Mouse (Mus musculus) ES-Bruce4 (cell line): Measurements from ENCODE around the gene Lhb. TPM values are rescaled to one million over a fixed set of nuclear protein-coding genes. Genes with fewer than 3 reads are reported as not detected.
A peak's percentile ranks its signal among the peaks of the same experiment; 100 is the strongest.

Source experiments
- H3K27ac ChIP-seq: 2 replicates; pipeline ENCODE4 v1.5.1; 2012; ENCODE audit warnings: low read length, inconsistent platforms; ENCODE audit not compliant: insufficient read depth
- H3K27me3 ChIP-seq: 2 replicates; pipeline ENCODE4 v1.6.1; 2012; ENCODE audit warnings: mild to moderate bottlenecking, low read length, inconsistent platforms; ENCODE audit not compliant: control insufficient read depth, poor library complexity, insufficient read depth, severe bottlenecking
- H3K36me3 ChIP-seq: 2 replicates; pipeline ENCODE4 v1.6.1; 2012; ENCODE audit warnings: inconsistent platforms, mild to moderate bottlenecking, low read length, moderate library complexity; ENCODE audit not compliant: control insufficient read depth, poor library complexity, insufficient read depth, severe bottlenecking
- H3K4me1 ChIP-seq: one replicate; pipeline ENCODE4 v1.8.1; 2011; ENCODE audit warnings: low read length; ENCODE audit not compliant: control insufficient read depth, insufficient read depth
- H3K4me3 ChIP-seq: 2 replicates; pipeline ENCODE4 v1.5.1; 2011; ENCODE audit warnings: low read depth, mild to moderate bottlenecking, low read length
- H3K9ac ChIP-seq: 2 replicates; pipeline ENCODE4 v1.6.1; 2012; ENCODE audit warnings: low read depth, mild to moderate bottlenecking, inconsistent platforms; ENCODE audit not compliant: poor library complexity, severe bottlenecking
- H3K9me3 ChIP-seq: replicated peaks from 2 replicates; pipeline ENCODE4 v1.6.1; 2012; ENCODE audit warnings: mild to moderate bottlenecking, low read length, inconsistent platforms; ENCODE audit not compliant: control insufficient read depth, poor library complexity, insufficient read depth, severe bottlenecking
- CTCF ChIP-seq: IDR thresholded peaks from one replicate; pipeline ENCODE4 v1.8.1; 2011; ENCODE audit warnings: low read depth, low read length
- EP300 ChIP-seq: IDR thresholded peaks from 2 replicates; pipeline ENCODE4 v1.6.1; 2011; ENCODE audit warnings: low read depth, low read length; ENCODE audit not compliant: insufficient read depth
- POLR2A ChIP-seq: IDR thresholded peaks from one replicate; pipeline ENCODE4 v1.8.1; 2011; ENCODE audit warnings: low read length; ENCODE audit not compliant: insufficient read depth
- polyA plus RNA-seq: library from polyadenylated mRNA; stranded (reverse); fragments of >200 nt; gene quantifications from 2 replicates; pipeline ENCODE4 v1.2.4, GENCODE M21; 2011; ENCODE audit warnings: low read depth; ENCODE audit not compliant: missing spikeins, insufficient read depth, insufficient read length

Gene Lhb
- polyA plus RNA-seq, 1 experiment: not detected

- Histone ChIP-seq H3K36me3 (0 out of 2 replicates have a peak, but pooled peaks cover 2% of the 10 kb centered on the region), H3K9me3 (no peaks in the 10 kb centered on the region), H3K4me3 (no peak overlapping the region), H3K9ac (no peak overlapping the region), H3K4me1 (peaks cover 3% of the 10 kb centered on the region), H3K27me3 (no peaks in the 10 kb centered on the region), H3K27ac (no peak overlapping the region)
- TF ChIP-seq EP300 (no peak), POLR2A (no peak), CTCF (no peak)
Measured at GRCm38 (mm10) chr7:45446589-45446988, 26.0 kb downstream of the Lhb start.

GRCm38 (mm10) chr7:45447325-45447990, 26.8 kb downstream of the Lhb start:
- H3K4me3 ChIP-seq: peak overlapping the region; percentile 62
- no peaks in the 10 kb centered on the region for H3K27me3 ChIP-seq
- peak overlapping the region; percentile 85 for H3K27ac ChIP-seq
- peaks cover 3% of the 10 kb centered on the region for H3K4me1 ChIP-seq
- H3K36me3 ChIP-seq: 0 out of 2 replicates have a peak, but pooled peaks cover 7% of the 10 kb centered on the region
- TF ChIP-seq POLR2A: no peak
- peak; percentile 75 for TF ChIP-seq CTCF
- no peak for TF ChIP-seq EP300
- H3K9ac ChIP-seq: peak overlapping the region; percentile 24
- H3K9me3 ChIP-seq: no peaks in the 10 kb centered on the region

GRCm38 (mm10) chr7:45449974-45450373, 29.4 kb downstream of the Lhb start:
- Histone ChIP-seq H3K27me3 (no peaks in the 10 kb centered on the region), H3K4me1 (peaks cover 3% of the 10 kb centered on the region), H3K27ac (peak overlapping the region; percentile 79), H3K9me3 (no peaks in the 10 kb centered on the region), H3K36me3 (0 out of 2 replicates have a peak, but pooled peaks cover 5% of the 10 kb centered on the region), H3K9ac (0 out of 2 replicates have a peak overlapping the region, but pooled peaks have one; percentile 9), H3K4me3 (no peak overlapping the region)
- TF ChIP-seq EP300 (no peak), POLR2A (no peak), CTCF (no peak)

- Histone ChIP-seq H3K4me1 (peaks cover 6% of the 10 kb centered on the region), H3K9ac (no peak overlapping the region), H3K9me3 (no peaks in the 10 kb centered on the region), H3K4me3 (peak overlapping the region; percentile 35), H3K27me3 (no peaks in the 10 kb centered on the region), H3K36me3 (0 out of 2 replicates have a peak, but pooled peaks cover 5% of the 10 kb centered on the region), H3K27ac (no peak overlapping the region)
- TF ChIP-seq EP300 (0 out of 2 replicates have a peak, but pooled peaks have one; percentile 20), CTCF (peak; percentile 88), POLR2A (no peak)
Measured at GRCm38 (mm10) chr7:45451344-45451982, 30.8 kb downstream of the Lhb start.

- Histone ChIP-seq H3K4me1 (peaks cover 3% of the 10 kb centered on the region), H3K9me3 (no peaks in the 10 kb centered on the region), H3K27ac (no peak overlapping the region), H3K27me3 (no peaks in the 10 kb centered on the region), H3K4me3 (no peak overlapping the region), H3K36me3 (peaks cover 26% of the 10 kb centered on the region), H3K9ac (no peak overlapping the region)
- no peak for TF ChIP-seq POLR2A
- no peak for TF ChIP-seq EP300
- no peak for TF ChIP-seq CTCF
Measured at GRCm38 (mm10) chr7:45454971-45455370, 34.4 kb downstream of the Lhb start.
